Mouse (Mus musculus): ENCODE measurements around the gene Ankra2.

Gene Ankra2

DNA sequence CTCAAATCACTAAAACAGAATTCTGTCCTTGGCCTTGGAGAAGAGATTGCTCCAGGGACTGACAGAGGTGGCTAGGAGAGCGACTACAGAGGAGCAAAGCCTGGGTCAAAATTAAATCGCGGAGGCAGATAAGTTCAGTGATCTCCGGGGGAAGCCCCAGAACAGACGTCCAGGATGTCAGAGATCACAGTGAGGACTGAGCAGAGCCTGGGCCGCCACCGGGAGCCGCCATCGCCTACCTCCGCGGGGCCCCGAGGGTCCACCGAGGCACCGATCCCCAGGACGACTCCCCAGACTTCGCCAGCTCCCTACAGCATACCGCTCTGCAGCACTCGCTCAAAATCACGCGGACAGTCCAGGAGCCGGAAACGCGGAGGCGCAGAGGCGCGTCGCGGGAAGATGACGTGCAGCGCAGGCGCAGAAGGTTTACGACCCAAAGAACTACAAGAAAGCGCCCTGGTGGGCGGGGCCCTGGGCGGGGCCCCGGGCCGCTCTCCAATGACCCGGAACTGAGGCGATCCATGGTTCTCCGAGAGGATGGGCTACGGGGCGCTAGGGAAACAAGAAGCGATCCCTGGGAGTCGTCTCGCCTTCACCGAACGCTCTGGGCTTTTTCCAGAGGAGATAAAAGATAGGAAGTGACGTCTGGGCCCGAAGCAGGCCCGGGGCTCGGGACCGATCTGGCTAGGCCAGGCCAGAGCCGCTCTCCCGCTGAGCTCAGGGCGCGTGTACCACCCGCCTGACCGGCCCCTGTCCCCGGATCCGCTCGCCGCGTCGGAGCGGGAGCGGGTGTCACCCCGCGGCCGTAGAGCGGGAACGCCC lies at the start of gene Ankra2, which contains the start of gene Utp15:
Gene Ankra2 (plus strand): TSS at position 439 of the 822 bp plus-strand sequence.
Gene Utp15 (minus strand): TSS at position 406 of the 822 bp plus-strand sequence.
- DNase-seq (ENCODE audit: low read depth) = peak; percentile 99

DNA sequence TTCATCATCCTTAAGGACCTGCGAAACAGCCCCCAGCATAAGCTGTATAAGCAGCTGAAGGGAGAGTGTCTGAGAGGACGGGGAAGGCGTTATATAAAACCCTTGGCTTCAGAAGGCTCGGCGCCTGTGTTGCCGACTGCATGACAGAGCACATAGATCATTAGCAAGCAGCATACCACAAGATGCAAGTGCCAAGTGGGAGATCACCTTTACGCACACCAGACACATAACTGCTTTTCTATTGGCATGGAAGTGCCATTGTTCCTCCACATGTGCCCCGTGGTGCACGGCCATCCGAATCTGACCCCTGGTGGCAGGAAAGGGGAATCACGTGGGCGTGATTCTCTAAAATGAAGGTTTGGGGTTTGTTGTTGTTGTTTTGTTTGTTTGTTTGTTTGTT lies 40.0 kb upstream of the Ankra2 start:
- DNase-seq (ENCODE audit: low read depth) = peak; percentile 4

DNA sequence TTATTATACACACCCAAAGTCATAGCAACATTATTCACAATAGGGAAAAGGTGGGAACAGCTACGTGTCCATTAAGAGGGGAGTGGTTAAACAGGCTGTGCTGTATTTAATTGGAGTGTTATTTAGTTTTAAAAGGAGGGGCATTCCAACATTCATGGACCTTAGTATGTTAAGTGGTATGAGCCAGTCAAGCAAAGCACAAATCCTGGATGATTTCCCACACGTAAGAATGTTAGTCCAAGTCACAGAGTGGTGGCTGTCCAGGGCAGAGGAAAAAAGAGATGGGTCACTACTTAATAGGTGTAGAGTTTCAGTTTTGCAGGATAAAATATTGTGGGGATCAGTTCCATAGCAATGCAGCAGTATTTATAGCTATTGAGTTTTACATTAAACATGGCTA lies 36.6 kb upstream of the Ankra2 start:
- no peak for DNase-seq (ENCODE audit: low read depth)

DNA sequence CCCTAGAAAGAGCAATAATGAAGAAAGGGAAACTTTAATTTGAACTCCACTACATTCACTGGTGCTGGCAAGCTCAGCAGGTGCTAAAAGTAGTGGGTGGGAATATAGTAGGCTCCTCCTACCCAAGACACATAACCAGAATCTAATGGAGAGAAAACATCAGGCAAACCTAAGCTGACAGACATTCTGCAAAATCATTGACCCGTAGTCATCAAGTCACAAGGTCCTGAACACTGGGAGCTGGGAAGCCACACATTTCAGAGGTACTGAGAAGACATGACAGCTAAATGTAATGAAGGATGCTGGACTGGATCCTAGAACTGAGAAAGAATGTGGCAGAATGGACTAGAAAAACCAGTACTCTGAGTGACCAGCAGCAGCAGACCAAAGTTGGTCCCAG lies 32.4 kb upstream of the Ankra2 start:
- no peak for DNase-seq (ENCODE audit: low read depth)

DNA sequence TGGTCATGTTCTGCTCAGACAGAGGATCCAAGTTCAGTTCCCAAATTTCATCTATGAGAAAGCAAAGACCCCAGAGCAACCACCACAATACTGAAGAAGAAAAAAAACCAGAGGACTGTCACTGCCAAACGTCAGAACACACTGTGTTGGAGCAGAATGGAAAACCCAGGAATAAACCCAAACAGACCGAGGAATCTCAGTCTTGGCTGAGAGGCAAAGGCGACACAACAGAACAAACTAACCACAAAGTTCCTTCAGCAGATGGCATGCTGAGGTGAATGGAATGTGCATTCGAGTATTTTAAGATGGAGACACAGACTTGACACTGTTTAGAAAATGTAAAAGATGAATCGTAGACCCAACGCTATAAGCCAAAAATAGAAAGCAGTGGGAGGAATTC lies 27.4 kb upstream of the Ankra2 start:
- DNase-seq (ENCODE audit: low read depth) = no peak

DNA sequence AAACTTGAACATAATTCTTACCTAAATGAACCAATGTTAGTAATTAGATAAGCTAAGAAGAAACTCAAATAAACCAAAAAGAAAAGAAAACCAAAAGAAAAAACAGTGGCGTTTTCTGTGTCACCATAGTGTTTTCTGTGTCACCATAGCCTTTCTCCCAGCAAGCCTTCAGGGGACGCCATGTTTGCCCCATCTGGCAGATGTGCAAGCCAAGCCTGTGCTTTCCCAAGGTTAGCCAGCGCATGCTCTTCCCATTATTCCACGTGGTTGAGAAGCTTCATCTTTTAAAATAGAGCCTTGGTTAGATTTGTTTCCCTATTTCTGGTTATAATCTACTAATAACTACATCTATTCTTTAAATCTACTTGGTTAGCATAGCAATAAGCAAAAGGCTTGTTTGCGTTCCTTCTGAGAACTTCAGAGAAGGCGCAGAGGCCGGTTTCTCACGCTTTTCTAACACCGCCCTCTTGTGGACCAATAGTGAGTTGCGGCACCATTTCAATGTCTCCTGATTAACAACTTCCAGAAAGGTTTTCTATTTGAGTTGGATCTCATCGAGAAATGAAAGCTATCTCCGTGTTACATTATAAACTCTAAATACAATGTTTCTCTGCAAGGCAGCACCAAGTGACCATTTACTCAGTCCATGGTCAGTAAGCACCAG lies 22.8 kb upstream of the Ankra2 start:
- peak; percentile 65 for DNase-seq (ENCODE audit: low read depth)

DNA sequence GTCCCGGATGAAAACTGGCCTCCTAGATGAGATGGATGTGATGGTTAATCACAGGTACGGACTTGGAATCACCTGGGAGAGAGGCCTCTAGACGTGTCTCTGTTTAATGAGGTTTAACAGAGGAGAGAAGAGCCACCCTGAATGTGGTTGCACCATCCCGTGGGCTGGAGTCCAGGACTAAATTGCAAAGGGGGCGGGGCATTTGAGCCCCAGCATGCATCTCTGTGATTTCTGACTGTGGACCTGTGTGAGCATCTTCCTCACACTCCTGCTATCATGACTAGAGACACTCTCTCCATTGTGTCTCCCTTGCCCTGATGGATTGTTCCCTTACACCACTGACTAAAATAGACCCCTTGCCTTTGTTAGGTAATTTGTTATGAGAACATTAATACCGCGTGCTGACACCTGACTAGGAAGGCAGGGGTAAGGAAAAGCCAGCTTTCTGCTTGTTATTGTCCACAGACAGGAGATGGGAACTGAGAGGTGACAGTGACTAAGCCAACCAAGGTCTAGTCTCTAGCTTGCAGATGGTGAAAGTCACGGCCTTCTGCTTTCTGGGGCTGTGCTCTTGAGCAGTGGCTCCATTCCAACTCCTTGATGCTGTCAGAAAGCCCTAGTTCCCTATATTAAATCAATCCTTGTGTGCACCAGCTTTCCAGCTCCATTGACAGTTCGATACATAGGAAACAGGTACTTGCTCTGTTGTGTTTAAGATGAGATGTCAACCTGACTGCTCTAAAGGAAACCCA lies 21.2 kb upstream of the Ankra2 start:
- DNase-seq (ENCODE audit: low read depth) = no peak

DNA sequence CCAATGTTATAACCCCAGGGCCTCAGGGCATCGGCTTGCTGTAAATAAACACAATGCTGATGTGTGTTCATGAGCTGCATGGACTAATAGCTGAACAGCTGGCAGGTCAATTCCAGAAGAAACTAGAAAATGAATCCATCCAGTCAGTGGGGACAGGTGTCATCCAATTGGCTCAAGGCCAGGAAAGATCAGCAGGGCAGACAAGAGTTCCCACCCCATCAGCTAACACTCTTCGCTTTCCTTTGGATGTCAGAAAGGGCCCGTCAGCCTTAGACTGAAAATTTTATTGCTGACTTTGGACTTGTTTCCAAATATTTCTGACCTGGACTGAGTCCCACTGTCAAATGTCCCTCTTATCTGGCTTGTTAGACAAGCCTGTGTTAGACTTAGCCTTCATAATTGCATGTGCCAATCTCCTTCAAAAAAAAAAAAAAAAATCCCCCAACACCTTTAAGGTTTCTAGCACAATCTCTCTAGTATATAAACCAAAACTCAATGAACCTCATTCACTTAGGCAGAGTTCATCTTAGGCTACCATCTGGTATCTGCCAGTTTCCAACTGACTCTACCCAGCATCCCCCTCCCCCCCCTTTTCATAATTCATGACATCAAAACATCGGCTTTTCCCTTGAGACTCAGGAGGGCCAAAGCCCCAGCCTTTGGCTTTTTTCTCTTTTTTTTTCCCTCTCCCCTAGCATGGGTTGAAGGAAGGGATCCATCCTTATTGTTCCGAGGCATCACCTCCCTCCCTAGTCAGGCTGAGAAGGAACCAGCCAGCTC lies 18.1 kb upstream of the Ankra2 start:
- no peak for DNase-seq (ENCODE audit: low read depth)

DNA sequence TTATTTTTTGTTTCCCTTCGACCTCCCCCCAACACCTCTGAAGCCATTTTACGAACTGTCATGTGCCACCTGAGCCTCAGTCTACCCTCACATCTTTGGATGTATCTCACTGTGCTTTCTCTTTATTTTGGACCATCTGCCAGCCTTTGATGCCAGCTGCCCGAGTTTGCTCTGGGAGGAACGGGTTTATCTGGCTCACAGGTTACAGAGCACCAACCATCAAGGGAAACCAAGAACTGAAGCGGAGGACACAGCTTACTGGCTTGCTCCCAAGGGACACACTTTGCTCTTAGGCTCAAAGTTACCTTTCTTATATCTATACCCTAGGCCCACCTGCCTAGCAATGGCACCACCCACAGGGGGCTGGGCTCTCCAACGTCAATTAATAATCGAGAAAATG lies 17.5 kb upstream of the Ankra2 start:
- DNase-seq (ENCODE audit: low read depth) = no peak

DNA sequence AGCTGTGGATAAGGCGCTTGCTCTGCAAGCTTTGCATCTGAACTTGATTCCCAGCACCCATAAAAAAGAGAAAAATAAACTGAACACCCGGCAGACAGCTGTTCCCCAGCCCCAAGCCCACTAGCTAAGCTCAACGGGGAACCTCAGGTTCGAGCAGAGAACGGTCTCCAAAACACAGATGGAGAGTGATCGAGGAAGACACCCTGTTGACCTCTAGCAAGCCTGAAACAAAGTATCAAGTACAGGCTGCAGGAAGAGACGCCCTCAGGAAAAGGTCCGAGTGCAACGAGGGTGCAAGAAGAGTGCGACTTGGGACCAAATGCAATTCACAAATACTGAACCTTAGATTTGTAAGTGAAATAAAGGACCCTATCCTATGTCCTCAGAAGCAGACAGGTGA lies 13.3 kb upstream of the Ankra2 start:
- no peak for DNase-seq (ENCODE audit: low read depth)

DNA sequence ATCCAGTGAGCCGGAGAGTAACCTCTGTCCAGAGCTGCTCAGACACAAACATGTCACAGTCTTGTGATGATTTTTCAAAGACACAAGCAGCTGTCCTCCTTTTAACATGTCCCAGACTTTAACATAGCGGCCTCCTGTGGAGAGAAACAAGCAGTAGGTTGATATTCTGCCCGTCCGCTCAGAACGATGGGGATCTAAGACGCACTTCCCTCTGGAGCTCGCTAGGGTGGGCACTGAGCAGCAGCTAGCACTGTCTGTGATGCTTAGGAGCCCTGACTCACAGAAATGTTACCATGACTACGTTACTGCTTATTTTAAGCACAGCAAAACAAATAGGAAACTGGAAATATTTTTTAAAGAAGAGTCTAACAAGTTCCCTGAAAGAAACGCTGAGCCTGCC lies 8.0 kb upstream of the Ankra2 start:
- no peak for DNase-seq (ENCODE audit: low read depth)

DNA sequence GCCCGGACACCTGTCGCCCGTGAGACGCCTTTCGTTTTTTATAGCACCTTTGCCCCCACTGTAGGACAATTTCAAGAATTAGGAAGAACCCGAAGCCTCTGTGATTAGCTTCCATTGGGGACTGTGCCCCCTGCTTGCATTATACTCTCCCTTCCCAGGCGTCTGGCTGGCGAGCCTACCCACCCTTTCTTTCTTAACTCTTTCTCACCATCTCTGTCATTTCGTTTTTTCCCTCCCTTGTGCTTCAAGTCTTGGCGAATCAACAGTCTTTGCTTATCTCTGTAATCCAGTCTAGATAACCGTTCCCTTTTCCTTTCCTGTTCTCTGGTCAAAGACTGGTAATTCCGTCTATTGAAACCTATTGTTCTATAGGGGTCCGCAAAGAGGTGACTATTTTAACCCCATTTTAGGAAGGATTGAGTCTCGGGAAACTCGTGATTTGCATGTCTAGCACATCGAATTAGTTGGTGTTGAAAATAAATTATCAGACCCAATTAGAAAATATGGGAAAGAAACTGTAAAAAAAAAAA lies 649 bp downstream of the Ankra2 start:
- DNase-seq (ENCODE audit: low read depth) = no peak

DNA sequence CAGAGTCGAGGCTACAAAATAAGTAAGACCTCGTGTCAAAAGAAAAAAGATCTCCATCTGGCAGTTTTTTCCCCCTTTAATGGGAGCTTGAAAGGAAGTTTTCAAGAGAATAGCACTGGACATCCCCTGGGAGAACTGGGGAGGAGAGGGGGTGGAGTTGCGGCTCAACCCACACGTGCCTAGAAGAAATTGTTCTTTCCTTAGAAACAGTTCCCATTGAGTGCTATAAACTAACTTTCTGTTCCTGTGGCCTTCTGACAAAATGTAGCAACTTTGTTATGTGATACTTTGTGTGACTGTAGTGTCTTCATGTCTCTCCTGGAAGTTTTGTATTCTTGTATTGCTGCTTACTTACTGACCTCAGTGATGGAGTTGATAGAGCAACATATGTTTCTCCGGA lies 1.2 kb downstream of the Ankra2 start:
- DNase-seq (ENCODE audit: low read depth) = no peak

DNA sequence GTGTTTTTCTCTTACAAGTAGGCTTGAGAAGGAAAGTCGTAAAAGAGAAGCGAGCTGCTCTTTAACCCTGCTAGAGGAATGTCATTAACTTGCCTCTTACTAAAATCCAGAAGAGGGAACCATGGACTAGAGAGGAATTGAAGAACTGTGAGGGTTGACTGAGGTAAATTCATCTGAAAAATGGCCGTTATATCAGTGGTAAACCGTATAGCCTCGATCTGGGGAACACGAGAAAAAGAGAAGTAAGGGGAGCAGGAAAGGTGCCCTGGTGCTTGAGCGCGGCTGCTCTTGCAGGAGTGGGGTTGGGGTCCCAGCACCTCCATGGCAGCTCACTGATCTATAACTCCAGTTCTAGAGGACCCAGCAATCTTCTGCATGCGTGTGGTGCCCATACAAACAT lies 11.1 kb downstream of the Ankra2 start:
- no peak for DNase-seq (ENCODE audit: low read depth)

DNA sequence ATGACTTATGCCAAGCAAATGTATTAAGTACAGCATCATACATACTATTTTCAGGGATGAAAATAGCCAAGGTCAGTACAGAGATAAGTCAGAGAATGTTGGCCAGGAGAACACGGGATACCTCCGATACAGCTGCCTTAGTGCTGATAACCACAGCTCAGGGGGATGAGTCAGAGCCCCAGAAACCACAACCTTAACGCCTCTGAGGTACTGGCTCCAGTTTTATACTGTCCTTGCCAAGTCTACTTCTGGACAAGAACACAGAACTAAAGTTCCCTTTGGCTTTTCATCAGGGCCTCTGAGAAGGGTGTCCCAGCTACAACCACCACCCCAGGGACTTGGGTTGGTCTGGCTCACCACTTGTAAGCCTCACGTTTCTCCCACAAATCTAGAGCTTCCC lies 12.8 kb downstream of the Ankra2 start:
- no peak for DNase-seq (ENCODE audit: low read depth)

DNA sequence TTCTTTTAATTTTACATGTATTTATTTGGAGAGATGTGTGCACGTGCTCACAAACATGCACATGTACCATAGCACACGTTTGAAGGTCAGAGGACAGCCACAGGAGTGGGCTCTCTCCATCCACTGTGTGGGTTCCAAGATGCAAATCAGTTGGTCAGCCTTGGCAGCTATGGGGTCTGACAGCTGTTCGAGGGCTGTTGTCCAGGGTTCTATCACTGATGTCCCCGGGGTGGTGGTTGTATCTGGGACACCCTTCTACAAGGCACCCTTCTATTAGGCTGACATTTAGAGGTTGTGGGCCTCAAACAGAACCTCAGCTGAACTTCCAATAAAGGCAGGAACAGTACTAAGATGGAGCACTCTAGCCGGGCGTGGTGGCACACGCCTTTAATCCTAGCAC lies 13.4 kb downstream of the Ankra2 start:
- DNase-seq (ENCODE audit: low read depth) = no peak

DNA sequence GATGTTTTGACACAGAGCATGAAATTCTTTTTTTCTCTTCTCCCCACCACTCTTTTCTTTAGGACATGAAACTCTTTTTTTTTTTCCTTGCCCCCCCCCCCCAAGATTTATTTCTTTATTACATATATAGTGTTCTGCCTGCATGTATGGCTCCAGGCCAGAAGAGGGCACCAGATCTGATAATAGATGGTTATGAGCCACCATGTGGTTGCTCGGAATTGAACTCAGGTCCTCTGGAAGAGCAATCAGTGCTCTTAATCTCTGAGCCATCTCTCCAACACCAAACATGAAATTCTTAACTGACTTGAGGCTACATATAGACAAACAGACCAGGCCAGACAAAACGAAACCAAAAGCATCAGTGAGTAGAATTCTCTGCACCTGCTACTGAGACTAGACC lies 14.6 kb downstream of the Ankra2 start:
- DNase-seq (ENCODE audit: low read depth) = peak; percentile 28

DNA sequence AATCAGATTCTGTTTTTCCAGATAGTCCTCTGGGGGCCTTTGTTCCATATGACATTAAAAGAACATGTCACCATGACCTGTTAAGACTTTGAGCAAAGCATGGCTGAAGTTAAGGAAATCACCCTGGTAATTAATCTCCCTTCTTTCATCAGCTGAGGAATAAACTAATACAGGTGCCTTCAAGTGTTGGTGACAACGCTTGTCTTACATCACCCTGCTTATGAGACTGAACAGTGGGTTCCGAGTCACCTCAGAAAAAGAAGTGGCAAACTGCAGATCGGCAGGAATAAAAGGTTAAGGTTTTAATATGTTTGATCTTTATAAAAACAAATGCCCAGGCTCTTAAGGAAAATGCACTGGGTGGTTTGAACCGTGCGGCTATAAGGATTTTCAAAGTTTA lies 16.8 kb downstream of the Ankra2 start, which contains the start of gene Gm21976:
Gene Gm21976 (plus strand): TSS at position 202 of the 400 bp plus-strand sequence.
- DNase-seq (ENCODE audit: low read depth) = no peak

DNA sequence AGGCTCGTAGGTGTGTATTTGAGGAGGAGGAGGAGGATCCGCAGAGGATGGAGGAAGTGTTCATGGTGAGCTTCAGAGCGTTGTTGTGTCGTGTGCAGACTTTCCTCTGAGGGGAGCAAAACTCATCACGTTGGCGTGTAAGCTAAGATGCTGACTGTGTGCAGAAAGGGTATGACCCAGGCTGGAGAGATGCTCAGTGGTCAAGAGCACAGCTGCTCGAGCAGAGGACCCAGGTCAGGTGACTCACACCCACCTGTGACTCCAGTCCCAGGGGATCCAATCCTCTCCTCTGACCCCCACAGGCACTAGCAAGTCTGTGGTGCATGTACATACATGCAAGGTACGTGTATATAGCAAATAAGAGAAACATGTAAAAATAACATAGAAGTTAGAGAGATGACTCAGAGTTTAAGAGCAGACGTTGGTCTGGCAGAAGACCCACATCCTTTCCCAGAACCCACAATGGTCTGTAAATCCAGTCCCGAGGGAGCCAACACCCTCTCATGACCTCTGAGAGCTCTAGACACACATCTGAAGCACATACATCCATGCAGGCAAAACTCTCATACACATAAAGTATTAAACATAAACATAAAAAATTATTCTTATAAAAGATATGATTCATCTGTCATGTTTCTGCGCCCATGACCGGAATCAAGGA lies 18.2 kb downstream of the Ankra2 start:
- DNase-seq (ENCODE audit: low read depth) = no peak

DNA sequence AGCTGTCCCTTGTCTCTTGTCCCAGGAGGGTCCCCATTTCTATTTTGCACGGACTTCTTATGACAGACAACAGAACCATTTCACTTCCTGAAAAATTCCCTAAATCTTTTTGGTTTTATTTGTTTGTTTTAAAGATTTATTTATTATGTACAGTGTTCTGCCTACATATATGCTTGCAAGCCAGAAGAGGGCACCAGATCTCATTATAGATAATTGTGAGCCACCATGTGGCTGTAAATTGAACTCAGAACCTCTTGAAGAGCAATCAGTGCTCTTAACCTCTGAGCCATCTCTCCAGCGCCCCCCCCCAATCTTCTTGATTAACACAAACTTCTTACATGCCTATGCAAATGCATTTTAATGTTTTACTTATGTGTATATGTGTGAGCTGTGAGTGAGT lies 27.8 kb downstream of the Ankra2 start:
- DNase-seq (ENCODE audit: low read depth) = no peak

DNA sequence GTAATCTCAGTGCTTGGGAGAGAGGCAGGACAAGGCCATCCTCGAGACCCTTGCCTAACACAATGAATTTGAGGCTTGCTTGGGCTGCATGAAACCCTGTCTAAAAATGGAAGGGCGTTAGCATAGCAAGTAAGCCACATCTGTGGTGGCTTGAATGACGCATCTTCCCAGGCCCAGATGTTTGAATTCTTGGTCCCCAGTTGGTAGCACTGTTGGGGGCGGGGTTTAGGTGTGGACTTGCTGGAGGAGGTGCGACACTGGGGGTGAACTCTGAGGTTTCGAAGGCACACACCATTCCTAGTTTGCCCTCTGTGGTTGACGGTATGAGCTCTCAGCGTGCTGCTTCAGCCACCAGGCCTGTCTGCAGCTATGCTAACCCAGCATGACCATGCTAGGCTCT lies 28.8 kb downstream of the Ankra2 start:
- DNase-seq (ENCODE audit: low read depth) = no peak

Data from naive thymus-derived CD4-positive, alpha-beta T cell, adult 2 months (primary cell).